Mouse (Mus musculus): ENCODE results near the gene Tnfrsf1b.

GRCm38 (mm10) chr4:145271634-145272033, 25.0 kb upstream of the Tnfrsf1b start:
- TF ChIP-seq CTCF (IDR thresholded peaks at IDR 0.05; ENCODE audit: control insufficient read depth, insufficient read depth, low read length) (no peak), POLR2A (IDR thresholded peaks at IDR 0.05; ENCODE audit: borderline replicate concordance, control insufficient read depth, low read depth, low read length) (no peak)
